Mouse (Mus musculus): ENCODE measurements around the gene Wsb2.
A peak's percentile ranks its signal among the peaks of the same experiment; 100 is the strongest.
"Not testable (repeated sequence)": the region's sequence is repeated elsewhere in the genome, so short reads cannot be mapped to it uniquely, and the experiment has no call there.

The Wsb2 gene

DNA sequence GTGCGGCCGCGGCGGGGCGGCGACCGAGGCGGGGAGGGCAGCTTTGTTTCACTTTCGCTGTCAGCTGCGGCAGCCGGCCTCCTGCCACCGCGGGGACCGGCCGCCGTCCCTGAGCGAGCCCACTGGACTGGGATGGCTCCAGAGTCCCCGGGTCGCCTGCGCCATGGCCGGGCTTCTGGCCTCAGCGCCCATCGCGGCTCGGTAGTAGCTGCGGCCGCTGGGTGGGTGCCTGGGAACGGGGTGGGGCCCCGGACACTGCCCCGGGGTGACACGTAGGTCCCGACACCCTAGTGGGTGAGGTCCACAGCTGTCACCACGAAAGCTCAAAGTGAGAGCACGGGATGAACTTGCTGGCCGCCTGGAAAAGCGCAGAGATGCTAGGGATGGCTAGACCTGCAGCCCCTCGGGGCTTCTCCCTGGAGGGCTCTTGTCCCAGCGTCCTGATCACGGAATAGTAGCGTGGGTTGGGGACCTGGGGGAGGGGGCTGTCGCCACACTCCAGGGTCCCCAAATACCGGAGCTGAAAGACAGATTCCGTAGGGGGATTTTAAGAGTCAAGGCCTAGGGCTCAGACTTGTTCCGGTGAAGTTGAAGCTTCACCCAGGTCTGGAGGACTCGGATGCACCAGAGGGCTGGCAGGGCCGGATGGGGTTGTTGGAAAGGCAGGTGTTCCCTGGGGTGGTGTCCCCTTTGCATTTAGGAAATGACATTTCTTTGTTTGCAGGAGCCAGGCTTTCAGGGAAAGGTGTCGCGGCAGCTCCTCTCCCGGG is 559 bp downstream of the Wsb2 start:
- DNase-seq (ENCODE audit: low read depth): no peak

DNA sequence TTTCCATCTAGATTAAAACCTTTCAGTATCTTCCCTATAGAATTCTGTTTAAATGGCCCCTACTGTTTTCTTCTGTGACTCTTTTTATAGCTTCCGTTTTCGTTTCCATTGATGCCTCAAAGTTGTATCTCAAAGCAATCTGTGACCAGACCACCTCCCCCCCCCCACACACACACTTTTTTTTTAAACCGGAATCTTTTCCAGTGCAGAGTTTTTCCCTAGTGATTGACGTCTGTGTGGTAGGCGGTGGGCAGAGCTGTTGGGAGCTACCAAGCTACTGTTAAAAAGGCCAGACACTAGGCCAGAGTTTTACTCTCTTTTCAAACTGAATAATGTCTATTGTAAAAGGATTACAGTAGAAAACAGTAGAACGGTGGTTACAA is 1.1 kb downstream of the Wsb2 start:
- DNase-seq (ENCODE audit: low read depth): no peak

DNA sequence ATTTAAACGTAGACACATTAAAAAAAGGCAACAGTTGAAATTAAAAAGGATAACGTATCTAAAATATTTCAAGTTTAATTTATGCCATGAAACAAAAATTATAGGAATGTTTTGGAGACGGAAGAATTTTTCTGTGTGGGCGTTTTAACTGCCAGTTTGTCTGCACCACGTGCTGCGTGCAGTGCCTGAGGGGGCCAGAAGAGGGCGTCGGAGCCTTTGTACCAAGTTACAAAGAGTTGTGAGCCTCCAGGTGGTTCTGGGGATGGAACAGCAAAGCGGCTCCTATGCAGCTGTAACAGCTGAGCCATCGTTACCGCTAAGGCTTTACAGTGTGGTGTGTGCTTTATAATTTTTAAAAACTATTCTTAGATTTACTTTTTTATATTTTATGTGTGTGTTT is 1.6 kb downstream of the Wsb2 start:
- no peak for DNase-seq (ENCODE audit: low read depth)

GRCm38 (mm10) chr5:117359497-117360227 is 2.6 kb downstream of the Wsb2 start:
- DNase-seq (ENCODE audit: low read depth): no peak

- no peak for DNase-seq (ENCODE audit: low read depth)
Measured at GRCm38 (mm10) chr5:117360228-117360515, 3.1 kb downstream of the Wsb2 start.

GRCm38 (mm10) chr5:117360631-117361541 is 3.8 kb downstream of the Wsb2 start:
- no peak for DNase-seq (ENCODE audit: low read depth)

DNA sequence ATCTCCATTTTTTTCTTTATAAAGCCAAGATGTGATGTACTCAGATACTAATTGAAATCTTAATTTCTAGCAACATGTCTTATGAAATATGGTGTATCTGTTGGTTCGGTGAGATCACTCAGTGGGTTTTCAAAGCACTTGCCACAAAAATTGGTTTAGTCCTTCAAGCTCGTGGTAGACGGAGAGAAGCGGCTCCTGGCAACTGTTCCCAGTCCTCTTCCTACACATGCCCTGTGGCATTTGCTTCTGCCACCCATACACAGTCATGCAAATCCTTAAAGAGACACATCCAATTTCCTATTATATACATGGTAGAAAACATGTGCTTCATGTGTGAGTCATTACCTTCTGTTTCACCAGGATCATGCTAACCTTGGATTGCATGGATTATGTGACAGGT is 4.5 kb downstream of the Wsb2 start:
- DNase-seq (ENCODE audit: low read depth): no peak

DNA sequence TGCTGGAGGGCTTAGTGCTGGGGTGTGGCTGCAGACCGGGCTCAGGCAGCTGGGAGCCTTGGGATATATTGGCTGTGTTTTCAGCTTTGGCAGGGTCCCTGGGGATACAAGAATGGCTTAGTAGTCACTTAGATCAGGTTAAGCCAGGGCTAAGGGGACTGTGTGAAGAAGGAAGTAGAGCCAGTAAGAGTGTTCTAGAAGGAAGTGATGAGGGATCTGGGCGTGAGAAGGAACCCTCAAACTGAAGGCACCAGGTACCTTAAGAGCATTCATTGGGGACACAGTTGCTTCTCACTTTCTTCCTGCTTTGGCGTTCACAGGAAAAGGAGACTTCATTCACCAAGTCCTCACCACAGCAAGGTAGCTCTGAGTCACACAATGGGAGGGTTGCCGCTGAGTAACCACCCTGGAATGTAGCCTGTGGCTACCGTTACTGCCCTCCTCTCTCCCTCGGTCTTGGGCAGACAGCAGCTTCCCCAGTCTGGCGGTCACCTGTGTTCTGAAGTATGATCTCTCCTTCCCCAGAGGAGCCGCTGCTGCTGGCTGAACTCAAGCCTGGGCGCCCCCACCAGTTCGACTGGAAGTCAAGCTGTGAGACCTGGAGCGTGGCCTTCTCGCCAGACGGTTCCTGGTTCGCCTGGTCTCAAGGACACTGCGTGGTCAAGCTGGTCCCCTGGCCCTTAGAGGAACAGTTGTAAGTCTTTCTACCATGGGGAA is 6.1 kb downstream of the Wsb2 start:
- peak; percentile 90 for DNase-seq (ENCODE audit: low read depth)

- no peak for DNase-seq (ENCODE audit: low read depth)
Measured at GRCm38 (mm10) chr5:117364821-117365220, 7.7 kb downstream of the Wsb2 start.

DNA sequence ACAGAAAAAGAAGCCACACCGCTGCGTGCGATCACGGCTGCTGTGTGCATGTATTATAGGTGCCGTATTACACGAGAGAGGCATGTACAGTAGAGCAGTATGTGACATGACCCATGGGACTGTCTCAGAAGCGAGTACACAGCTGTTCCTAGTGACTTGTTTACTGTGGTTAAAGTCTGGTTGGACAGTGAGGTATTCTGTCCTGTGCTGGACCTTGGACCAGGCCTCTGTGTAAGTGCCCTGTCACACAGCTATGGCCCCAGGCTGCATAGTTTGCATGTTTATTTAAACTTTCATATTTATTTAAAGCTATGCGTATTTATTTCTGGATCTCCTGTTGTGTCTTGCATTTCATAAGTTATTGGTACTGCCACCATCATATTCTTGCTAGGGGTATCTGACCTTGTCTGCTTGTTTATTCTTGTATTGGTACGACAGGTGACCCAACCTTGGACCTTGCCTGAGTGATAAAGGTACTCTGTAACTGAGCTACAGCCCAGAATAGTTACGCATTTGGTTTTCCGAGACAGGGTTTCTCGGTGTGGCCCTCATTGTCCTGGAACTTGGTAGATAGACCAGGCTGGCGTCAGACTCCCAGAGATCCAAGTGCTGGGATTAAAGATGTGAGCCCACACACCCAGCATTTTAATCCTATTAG is 8.9 kb downstream of the Wsb2 start:
- DNase-seq (ENCODE audit: low read depth): no peak

DNA sequence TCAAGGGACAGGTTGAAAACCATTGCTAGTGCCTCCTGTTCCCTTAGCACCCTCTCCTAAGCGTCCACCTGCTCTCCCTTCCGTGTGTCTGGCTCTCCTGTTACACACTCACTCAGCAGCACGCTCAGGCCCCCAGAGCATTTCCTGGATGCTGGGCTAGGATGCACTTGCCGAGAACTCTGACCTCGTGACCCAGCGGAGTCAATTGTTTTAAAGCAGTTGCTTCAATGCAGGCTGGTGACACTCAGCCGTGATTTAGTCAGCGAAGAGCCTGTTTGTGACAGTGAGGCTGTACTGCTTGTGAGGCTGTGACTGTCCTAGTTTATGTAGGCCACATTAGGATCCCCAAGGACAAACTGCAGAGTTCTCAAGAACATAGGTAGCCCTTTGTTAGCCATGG is 10.1 kb downstream of the Wsb2 start:
- no peak for DNase-seq (ENCODE audit: low read depth)

- no peak for DNase-seq (ENCODE audit: low read depth)
Measured at GRCm38 (mm10) chr5:117370592-117370991, 13.5 kb downstream of the Wsb2 start.

GRCm38 (mm10) chr5:117373418-117373817 is 16.3 kb downstream of the Wsb2 start:
- DNase-seq (ENCODE audit: low read depth): no peak

GRCm38 (mm10) chr5:117374372-117375049 is 17.4 kb downstream of the Wsb2 start:
- no peak for DNase-seq (ENCODE audit: low read depth)

- DNase-seq (ENCODE audit: low read depth): no peak
Measured at GRCm38 (mm10) chr5:117376331-117376761, 19.2 kb downstream of the Wsb2 start.

GRCm38 (mm10) chr5:117377731-117378130 is 20.6 kb downstream of the Wsb2 start:
- not testable (repeated sequence) for DNase-seq (ENCODE audit: low read depth)

- DNase-seq (ENCODE audit: low read depth): no peak
Measured at GRCm38 (mm10) chr5:117380199-117380598, 23.1 kb downstream of the Wsb2 start.

- no peak for DNase-seq (ENCODE audit: low read depth)
Measured at GRCm38 (mm10) chr5:117381785-117382184, 24.7 kb downstream of the Wsb2 start.

DNA sequence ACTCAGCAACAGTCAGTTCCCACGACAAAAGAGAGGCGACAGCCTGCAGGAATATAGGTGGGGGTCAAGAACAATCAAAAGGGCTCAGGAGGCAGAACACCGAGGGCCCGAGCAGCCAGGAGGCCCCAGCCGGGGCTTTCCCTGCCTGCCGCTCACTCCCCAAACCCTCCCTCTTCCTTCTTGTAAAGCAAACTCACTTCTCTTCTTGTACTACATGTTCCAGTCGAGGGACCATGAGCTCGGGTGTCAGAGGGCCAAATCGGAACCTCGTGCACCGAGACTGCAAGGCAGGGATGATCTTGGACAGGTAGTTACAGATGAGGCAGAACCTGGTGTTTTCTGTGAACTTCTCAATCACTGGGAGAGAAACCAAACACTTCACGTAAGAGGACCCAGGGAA is 26.1 kb downstream of the Wsb2 start:
- DNase-seq (ENCODE audit: low read depth): no peak

- no peak for DNase-seq (ENCODE audit: low read depth)
Measured at GRCm38 (mm10) chr5:117388296-117388751, 31.2 kb downstream of the Wsb2 start.

GRCm38 (mm10) chr5:117388877-117389276 is 31.8 kb downstream of the Wsb2 start, which contains the start of gene Rfc5:
Gene Rfc5 (minus strand): TSS chr5:117389047.
- DNase-seq (ENCODE audit: low read depth): peak; percentile 78
